Mouse (Mus musculus) cerebellum, adult 9-10 months (tissue): ENCODE results near the gene Ubc.
"Not testable (repeated sequence)": the region's sequence is repeated elsewhere in the genome, so short reads cannot be mapped to it uniquely, and the experiment has no call there.

Experiments
- DNase-seq: peaks from one replicate; pipeline ENCODE4 v3.0.0; 2022

Gene Ubc

DNA sequence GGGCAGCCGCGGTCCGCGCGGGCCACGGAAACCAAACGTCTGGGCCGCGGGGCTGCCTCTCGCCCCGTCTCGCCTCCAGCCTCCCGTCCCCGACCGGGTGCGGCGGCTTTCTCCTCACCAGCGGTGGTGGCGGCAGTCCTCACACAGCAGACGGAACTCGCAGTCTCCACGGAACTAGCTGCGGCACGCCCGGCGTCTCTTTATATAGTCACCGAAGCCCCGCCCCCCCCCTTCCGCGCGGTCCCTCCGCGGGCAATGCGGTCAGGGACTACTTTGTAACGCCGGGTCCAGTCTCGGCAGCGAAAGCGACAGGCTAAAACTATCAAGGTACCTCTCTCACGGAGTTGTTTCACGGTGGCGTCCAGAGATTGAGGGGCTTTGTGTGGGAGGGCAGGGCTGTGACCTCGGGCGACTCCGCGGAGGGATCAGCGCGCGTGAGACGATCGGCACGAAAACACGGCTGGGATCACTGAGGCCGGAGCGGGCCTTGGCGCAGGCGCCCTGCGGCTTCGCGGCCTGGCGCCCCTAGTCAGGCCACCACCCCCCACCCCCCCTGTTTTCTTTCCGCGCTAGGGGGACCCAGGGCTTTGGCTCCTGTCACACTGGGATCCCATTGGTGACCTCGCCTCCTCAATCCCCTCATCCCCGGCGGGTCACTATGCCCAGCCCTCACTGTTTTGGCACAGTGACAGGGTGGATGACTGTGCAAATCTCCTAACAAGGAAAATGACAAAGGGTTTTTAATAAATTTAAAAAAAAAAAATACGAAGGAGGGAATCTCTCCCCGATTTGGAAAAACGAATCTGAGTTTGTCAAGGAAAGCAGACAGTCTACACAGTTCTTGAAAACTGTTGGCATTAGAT lies at the start of gene Ubc:
Gene Ubc (minus strand): TSS at position 624 of the 863 bp plus-strand sequence.
- peak; percentile 90 for DNase-seq

DNA sequence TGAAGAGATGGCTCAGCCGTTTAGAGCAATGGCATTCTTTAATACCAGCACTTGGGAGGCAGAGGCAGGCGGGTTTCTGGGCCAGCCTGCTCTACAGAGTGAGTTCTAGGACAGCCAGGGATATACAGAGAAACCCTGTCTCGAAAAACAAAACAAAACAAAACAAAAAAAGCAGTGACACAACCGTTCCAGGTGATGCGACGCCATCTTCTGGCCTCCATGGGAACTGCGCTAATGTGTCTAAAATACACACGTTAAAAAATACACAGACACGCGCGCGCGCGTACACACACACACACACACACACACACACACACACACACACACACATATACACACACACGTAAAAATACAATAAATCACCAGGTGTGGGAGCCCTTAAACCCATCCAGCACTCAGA lies 44.3 kb upstream of the Ubc start:
- not testable (repeated sequence) for DNase-seq

DNA sequence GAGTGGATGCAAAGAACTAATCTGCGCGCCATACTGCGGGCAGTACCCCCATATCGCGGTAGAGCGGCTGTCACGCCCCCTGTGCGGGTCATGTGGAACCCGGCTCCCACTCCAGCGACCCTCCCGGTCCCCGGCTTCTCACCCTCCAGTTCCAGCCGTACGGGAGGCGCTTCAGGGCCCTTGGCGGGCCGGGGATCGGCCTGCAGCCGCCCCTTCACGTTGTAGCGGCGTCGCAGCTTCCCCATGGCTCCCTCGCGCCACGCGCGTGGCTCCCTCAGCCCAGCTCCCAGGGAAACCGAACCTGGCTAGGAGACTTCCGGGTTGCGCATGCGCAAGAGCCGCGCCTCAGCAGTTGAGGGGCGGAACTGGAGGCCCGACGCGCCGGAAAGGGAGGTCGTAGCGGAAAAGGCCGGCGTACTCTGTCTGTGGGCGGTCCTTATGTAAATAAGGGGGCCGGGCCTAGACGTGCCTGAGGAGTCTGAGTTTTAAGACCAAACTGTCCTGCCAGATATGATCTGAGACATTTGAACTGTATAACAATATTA lies 43.9 kb upstream of the Ubc start, which contains the start of gene Dhx37:
Gene Dhx37 (minus strand): TSS at position 329 of the 545 bp plus-strand sequence.
- peak; percentile 92 for DNase-seq

DNA sequence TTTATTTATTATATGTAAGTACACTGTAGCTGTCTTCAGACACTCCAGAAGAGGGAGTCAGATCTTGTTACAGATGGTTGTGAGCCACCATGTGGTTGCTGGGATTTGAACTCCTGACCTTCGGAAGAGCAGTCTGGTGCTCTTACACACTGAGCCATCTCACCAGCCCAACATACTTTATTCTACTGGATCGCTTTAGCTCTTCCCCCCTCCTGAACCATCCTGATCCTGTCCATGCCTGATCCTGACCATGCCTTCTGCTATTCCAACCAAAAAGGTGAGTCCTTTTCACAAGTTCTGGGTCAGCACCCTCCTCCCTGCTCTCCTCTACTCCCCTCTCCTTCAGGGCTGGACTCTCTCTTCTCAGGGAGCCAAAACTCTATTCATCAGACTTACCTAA lies 42.3 kb upstream of the Ubc start:
- DNase-seq: not testable (repeated sequence)

DNA sequence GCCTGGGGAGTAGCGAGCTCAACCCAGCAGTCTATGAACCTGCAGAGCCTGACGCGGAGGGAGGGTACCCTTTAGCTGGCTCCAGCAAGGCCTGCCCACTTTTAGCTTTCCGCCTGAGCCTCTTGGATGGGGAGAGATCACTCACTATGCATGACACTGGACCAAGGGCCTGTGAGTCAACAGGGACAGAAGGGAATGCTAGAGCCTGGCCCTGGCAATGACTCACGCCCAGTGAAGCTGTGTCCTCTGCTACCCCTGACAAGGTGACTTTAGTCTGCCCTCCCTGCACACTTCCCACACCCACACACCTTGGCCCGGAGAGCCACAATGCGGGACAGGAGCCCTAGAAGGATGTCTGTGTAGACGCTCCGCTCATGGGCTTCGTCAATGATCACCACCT lies 36.3 kb upstream of the Ubc start:
- no peak for DNase-seq

DNA sequence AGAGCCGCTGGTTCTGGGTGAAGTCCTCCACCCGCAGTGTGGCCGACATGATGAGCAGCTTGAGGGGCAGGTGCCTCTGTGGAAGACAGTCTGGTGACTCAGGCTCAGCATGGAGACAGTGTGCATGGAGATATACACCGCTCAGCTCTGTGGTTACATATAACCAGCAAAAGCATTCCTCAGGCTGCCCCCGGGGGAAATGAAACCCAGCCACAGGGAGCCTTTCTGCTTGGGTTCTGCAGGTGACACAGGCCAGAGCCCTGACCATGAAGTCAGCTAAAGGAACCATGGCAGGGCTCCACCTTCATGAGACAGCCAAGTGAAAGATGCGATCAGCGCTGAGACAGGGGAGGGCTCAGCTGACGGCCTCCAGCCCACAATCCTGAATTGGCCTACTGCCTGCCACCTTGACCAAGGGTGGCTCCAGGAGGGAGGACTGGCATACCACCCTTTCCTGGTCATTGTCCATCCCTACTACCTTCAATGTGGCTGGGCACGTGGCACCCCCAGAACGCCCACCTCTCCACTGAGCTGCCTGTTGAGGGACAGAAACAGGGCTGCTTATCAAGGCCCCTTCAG lies 35.8 kb upstream of the Ubc start:
- no peak for DNase-seq

DNA sequence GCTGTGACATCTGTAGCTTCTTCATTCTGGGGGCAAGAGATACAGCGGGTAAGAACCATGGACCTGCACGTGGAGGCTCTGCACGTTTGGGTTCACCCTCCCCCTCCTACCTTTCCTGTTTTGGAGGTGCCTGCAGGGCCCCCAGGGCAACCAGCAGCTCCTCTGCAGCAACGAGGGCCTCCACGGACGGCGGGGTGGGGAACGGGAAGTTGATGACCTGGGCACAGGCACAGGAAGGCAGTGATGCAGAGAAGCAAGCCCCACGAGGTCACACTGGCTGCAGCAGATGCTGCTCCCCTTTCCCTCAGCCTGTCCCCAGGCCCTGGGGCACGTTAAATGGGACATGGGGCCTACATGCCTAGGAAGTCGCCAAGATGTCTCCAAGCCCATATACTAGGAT lies 29.1 kb upstream of the Ubc start:
- no peak for DNase-seq

DNA sequence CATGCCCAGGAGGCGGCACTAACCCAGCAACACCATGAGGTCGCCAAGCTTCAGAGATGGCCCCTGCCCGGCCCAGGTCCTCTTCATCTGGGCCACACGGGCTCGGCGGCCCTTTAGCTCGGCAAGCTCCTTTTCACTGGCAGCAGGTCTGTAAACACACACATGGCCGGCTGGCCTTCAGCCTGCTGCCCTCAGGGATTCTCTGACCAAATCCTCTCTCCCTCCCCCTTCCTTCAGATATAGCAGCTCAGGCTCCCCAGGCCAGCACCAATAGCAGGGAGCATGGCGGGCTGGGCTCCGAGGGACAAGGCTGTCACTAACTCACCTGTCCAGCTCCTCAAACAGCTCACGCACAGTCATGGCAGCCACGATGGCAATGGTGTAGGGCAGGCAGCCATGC lies 28.6 kb upstream of the Ubc start:
- peak; percentile 78 for DNase-seq

DNA sequence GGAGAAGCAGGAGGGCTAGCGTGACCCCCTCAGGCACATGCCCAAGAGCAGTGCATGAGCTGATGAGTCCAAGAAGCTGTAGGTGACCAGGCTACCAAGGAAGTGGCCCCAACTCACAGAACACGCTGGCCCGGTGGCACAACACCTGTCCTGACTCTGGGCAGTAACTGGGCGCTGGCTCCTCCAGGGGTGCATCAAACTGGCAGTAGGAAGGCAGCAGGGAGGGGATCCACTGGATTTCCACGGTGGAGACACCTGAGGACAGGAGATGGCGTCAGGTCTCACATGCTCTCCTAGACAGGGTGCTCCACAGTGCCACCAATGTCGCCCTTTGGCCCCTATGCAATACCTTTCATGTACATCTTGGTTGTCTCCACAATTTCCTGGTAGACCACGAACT lies 26.2 kb upstream of the Ubc start:
- no peak for DNase-seq

DNA sequence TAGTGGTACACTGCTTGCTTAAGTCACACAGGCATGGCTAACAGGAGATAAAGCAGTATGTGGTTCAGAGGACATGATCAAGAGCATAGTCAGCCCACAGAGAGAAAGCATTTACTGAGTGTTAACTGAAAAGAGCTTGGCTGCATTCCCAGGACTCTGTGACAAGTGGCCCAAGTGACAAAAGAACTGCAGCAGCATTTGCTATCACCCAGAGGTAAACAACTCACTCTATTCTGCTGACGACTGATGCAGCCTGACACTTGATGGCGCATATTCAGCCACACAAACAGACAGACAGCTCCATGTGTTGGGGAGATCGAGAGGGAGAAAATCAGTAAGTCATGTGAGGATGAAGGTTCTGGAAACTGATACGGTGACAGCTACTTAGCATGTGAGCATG lies 23.8 kb upstream of the Ubc start:
- DNase-seq: no peak

DNA sequence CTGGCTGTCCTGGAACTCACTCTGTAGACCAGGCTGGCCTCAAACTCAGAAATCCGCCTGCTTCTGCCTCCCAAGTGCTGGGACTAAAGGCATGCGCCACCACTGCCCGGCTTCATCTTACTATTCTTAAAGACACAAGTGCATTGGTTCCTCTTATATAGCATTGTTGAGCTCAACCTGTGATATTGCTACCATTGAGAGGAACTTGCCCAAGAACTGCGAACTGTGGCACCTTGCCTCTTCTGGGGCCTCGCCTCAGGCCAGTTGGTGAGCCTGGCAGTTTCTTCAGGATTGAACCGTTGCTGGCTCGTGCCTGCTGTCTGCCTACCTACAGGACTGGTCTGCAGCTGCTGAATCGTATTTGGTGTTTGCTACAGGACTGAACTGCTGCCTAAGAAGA lies 22.5 kb upstream of the Ubc start:
- not testable (repeated sequence) for DNase-seq

DNA sequence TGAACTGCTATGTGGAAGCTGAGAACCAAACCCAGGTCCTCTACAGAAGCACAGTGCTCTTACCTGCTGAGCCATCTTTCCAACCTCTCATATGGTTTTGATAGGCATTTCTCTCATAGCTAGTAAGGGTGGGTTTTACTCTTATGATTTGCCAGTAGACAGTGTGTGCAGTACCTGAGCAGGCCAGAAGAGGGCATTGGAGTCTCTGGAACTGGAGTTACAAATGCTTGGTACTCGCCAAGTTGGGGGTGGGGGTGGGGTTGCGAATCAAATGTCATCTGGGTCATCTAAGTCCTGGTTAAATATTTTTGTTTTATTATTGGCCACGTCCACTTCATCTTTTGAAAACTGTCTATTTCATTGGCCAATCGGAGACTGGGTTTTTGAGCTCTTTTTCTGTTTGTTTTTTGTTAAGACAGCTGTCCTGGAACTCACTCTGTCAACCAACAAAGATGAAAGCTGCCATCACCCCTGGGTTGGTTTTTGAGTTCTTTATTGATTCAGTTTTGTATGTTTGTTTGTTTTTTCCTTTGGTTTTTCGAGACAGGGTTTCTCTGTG lies 22.0 kb upstream of the Ubc start:
- DNase-seq: peak; percentile 72

DNA sequence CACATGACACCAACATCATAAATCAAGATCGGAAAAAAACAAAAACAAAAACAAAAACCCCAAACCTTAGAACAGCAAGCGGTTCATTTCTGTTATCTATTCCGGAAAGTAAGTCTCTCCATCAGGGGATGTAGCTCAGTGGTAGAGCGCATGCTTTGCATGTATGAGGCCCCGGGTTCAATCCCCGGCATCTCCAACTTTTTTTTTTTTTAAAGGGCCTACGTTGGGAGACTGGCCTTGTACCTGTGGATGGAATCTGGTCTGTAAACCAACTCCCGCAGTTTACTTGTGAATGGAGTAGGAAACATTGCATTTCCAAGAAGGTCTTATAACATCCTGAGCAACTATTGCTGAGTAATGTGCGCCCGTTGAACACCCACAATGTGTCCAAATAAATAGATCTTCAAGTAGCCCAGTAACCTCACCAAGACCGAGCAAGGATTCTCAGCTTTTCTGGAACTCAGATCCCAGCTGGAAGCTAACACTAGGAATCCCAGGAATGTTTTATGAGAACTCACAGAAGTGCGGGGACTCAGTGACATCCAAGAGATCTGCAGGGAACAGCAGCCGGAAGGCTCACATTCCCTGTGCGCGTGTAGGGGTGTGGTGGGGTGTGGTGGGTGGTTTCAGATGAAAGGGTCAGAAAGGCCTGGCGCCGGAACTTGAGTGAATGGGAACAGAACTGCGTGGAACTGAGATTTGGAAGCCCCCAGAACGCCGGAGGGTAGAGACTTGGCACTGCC lies 19.5 kb upstream of the Ubc start:
- DNase-seq: no peak

DNA sequence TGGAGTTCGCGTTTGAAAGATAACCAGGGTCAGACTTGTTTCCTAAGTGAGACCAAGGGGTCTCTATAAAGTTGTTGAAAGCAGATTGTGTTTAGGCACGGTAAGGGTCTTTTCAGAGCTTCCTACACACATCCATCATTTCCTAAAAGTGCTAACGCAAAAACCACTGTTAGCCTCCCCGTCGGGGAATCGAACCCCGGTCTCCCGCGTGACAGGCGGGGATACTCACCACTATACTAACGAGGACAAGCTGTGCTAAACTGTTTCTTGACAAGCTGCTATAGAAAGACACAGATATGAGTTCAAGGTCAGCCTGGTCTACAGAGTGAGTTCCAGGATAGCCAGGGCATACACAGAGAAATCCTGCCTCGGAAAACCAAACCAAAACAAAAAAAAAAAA lies 18.8 kb upstream of the Ubc start:
- DNase-seq: peak; percentile 75

DNA sequence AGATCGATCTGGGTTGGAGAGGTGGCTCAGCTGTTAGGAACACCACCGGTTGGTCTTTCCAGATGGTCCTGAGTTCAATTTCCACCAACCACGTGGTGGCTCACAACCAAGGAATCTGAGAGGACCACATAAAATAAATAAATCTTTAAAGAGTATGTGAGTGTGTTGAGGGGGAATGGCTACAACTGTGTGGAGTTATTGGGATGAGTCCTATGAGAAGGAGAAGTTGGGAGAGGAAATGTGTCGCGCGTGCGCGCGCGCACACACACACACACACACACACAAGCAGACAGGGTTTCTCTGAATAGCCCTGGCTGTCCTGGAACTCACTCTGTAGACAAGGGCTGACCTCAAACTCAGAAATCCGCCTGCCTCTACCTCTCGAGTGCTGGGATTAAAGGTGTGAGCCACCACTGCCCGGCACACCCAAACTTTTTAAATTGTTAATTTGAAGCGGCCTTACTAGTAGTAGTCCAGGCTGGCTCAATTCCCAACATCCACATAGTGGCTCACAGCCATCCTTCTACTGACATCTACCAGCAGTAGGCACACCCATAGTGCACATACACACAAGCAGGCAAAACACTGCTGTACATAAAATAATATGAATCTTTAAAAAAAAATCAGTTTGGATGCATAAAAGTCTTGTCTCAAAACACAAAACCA lies 18.0 kb upstream of the Ubc start:
- peak; percentile 63 for DNase-seq

DNA sequence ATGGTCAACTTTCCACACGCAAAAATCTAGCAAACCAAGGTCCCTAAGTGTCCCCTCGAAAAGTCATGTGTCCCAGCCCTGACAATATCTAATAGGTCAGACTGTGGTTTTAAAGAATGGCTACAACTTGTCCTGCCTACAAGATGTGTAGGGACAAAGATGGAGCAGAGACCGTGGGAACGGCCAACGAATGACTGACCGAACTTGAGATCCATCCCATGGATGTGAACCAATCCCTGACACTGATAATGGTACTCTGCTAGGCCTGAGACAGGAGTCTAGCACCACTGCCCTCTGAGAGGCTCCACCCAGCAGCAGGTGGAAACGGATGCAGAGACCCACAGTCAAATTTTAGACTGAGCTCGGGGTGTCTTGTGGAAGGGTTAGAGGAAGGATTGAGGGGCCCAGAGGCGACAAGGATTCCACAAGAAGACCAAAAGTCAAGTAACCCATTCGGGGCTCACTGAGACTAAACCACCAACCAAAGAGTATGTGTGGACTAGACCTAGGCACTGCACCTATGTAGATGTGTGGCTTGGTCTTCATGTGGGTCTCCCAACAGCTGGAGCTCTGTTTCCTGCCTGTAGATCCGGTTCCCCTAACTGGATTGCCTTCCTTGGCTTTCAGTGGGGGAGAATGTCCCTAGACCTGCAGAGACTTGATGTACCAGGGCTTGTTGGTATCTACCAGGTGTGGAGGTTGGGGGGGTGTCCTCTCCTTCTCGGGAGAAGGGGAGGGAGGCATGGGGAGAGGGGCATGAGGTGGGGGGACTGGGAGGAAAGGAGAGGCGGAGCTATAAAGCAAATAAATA lies 17.2 kb upstream of the Ubc start:
- DNase-seq: no peak

DNA sequence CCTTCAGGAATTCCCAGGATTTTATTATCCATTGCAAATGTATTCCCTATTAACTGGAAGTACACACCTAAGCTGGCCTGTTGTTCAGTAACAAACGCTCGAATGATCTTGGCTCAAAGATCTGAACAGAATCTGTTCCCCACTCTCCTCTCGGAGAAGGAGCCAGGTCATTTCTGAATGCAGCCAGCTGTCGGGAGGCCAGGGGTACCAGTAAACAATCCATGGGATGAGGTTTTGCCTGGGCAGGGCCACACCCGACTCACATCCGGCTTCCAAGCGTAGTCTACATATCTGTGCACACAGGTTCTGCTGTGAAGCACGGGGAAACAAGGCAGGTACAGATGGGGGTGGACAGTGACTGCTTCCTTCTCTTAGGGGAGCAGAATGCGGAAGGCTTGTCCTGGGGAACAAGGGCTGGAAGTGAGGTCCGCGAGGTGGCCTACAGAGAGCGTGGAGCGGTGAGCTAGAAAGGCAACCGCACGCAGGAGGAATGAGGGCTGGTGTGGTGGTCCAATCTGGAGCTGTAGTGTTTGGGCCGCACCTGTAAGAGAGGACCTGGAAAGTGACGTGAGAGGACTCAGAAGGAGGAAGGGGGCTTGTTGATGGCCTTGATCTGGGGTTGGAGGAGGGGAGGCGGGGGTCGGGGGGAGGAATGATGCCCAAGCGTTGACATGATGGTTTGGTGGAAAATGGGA lies 16.5 kb upstream of the Ubc start:
- DNase-seq: no peak

DNA sequence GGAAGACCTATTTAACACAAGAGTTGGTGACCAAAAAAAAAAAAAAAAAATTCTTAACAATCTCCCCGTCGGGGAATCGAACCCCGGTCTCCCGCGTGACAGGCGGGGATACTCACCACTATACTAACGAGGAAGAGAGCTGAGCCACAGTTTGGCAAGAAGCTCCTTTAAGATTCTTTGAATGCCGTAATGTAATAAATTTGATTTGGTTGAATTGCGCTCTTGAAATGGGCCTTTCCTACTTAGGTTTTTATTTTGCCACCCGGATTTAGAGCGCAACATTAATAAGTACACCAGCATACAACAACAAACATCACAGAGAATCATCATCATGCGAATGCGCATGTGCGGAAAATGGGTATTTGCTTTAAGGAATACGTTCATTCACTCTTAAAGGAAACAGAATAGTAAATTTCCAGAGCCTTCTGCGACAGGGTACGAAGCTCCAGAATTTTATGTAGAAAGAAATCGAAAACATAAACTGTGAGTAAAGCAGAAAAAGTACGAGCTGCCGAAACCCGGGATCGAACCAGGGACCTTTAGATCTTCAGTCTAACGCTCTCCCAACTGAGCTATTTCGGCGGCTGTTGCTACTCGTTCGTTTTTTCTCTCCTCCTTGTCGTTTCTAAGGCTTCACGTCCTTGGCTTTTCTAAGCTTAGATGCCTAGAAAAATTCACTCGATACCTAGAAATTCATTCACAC lies 15.7 kb upstream of the Ubc start:
- DNase-seq: peak; percentile 93

DNA sequence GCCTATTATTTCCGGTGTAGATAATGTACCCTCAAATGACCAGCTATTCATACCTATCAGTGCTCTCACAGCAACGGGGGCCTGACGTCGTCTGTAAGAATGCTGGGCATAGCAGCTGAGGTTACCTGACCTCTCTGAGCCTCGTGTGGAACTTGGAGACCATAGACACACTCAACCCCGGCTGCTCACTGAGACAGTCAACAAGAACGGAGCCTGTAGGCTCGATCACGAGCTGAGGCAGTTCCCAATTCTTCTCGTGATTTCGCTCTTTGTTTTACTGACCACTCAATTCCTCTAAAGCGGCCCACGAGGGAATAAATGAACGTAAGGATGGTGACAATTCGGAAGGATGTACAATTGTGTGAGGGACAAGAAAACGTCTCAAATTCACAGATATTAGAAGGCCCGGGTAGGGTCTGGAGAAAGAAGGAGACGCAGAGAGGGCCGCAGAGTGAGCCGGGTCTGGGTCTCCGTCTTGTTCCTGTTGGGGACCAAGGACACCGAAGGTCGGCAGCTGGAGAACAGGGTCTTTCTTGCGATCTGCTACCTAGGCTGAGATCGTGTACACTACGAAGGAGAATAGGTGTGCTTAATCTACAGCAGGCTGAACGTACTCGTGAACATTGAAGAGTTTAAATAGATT lies 15.0 kb upstream of the Ubc start:
- peak; percentile 68 for DNase-seq

DNA sequence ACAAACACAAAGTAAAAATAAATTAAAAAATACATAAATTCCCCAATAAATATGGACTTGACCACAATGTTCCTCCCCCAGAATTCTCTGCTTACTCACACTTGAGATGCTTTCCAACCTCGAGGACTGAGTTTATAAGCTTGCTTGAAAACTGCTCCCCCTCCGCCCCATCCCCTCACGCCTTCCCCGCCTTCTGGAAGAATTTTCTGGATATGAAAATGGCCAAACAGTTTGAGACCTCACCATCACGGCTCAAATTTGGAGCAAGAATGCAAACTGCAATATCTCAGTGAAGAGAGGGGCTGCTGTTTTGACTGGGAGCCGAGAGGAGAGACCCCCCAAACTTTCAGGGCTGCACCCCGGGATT lies 14.5 kb upstream of the Ubc start:
- DNase-seq: no peak
